Mouse (Mus musculus): ENCODE data around the gene Tubb3. TPM values are rescaled to one million over a fixed set of nuclear protein-coding genes. Genes with fewer than 3 reads are reported as not detected.
"Not testable (repeated sequence)": the region's sequence is repeated elsewhere in the genome, so short reads cannot be mapped to it uniquely, and the experiment has no call there.

Tubb3 gene
- polyA plus RNA-seq, 1 experiment from 2014 or later = 6.1 TPM

GRCm38 (mm10) chr8:123451747-123452146 is 40.5 kb downstream of the Tubb3 start:
- H3K27ac ChIP-seq (replicated peaks in 1 of 2; ENCODE audit: control insufficient read depth in 1 of 2, insufficient read depth in 1 of 2, low read depth in 2 of 2, low read length in 2 of 2); H3K4me1 ChIP-seq (ENCODE audit: control insufficient read depth in 2 of 2, insufficient read depth in 2 of 2, low read length in 2 of 2); H3K9ac ChIP-seq (ENCODE audit: low read length); ATAC-seq (ENCODE audit: insufficient number of reproducible peaks, insufficient read depth, low FRiP score, low read depth); H3K27me3 ChIP-seq (ENCODE audit: control insufficient read depth, insufficient read depth, low read length); H3K4me3 ChIP-seq (ENCODE audit: control insufficient read depth in 1 of 2, insufficient read depth in 1 of 2, low read depth in 1 of 2, low read length in 2 of 2); H3K9me3 ChIP-seq (ENCODE audit: control insufficient read depth, low read length); H3K4me2 ChIP-seq (ENCODE audit: low read length): not testable (repeated sequence)
- peaks cover 67% of the 10 kb centered on the region for H3K36me3 ChIP-seq (ENCODE audit: control insufficient read depth, insufficient read depth, low read length)
- 94% methylated on average over 12 of the region's 12 CpGs for WGBS

- H3K36me3 ChIP-seq (ENCODE audit: control insufficient read depth, insufficient read depth, low read length) = peaks cover 68% of the 10 kb centered on the region
- H3K27me3 ChIP-seq (ENCODE audit: control insufficient read depth, insufficient read depth, low read length) = no peaks in the 10 kb centered on the region
- 64% methylated on average over 4 of the region's 4 CpGs for WGBS
- no peak overlapping the region for H3K4me3 ChIP-seq (ENCODE audit: control insufficient read depth in 1 of 2, insufficient read depth in 1 of 2, low read depth in 1 of 2, low read length in 2 of 2)
- ATAC-seq (ENCODE audit: insufficient number of reproducible peaks, insufficient read depth, low FRiP score, low read depth) = no peak
- no peak overlapping the region for H3K27ac ChIP-seq (replicated peaks in 1 of 2; ENCODE audit: control insufficient read depth in 1 of 2, insufficient read depth in 1 of 2, low read depth in 2 of 2, low read length in 2 of 2)
- H3K9me3 ChIP-seq (ENCODE audit: control insufficient read depth, low read length) = no peaks in the 10 kb centered on the region
- H3K4me1 ChIP-seq (ENCODE audit: control insufficient read depth in 2 of 2, insufficient read depth in 2 of 2, low read length in 2 of 2) = peaks cover 4 to 5% of the 10 kb centered on the region in 2 experiments; a peak in 3 of 4 replicates
- no peak overlapping the region for H3K4me2 ChIP-seq (ENCODE audit: low read length)
- no peak overlapping the region for H3K9ac ChIP-seq (ENCODE audit: low read length)
Measured at GRCm38 (mm10) chr8:123452149-123452548, 40.9 kb downstream of the Tubb3 start.

DNA sequence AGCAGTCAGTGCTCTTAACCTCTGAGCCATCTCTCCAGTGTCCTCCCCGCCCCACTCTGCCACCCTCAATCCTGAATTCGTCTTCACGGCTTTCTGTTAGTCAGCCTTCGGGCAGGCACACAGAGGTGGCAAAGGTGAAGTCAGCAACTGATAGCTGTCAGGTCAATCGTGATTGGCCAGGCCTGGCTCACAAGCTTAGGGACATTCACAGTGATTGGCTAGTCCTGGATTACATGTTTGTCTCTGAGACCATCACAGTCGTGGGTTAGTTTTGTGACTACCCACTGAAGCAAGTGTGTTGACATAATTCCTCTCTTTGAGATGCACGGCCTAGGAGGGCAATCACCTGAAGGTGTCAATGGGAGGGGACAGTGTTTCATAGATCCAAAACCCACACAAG is 42.1 kb downstream of the Tubb3 start:
- 72% methylated on average over 7 of the region's 7 CpGs for WGBS
- Histone ChIP-seq H3K9me3 (ENCODE audit: control insufficient read depth, low read length) (no peaks in the 10 kb centered on the region), H3K36me3 (ENCODE audit: control insufficient read depth, insufficient read depth, low read length) (peaks cover 78% of the 10 kb centered on the region), H3K4me1 (ENCODE audit: control insufficient read depth in 2 of 2, insufficient read depth in 2 of 2, low read length in 2 of 2) (no peaks in the 10 kb centered on the region), H3K4me2 (ENCODE audit: low read length) (no peak overlapping the region), H3K9ac (ENCODE audit: low read length) (no peak overlapping the region), H3K27me3 (ENCODE audit: control insufficient read depth, insufficient read depth, low read length) (no peaks in the 10 kb centered on the region), H3K4me3 (ENCODE audit: control insufficient read depth in 1 of 2, insufficient read depth in 1 of 2, low read depth in 1 of 2, low read length in 2 of 2) (no peak overlapping the region), H3K27ac (replicated peaks in 1 of 2; ENCODE audit: control insufficient read depth in 1 of 2, insufficient read depth in 1 of 2, low read depth in 2 of 2, low read length in 2 of 2) (no peak overlapping the region)
- ATAC-seq (ENCODE audit: insufficient number of reproducible peaks, insufficient read depth, low FRiP score, low read depth) = no peak

DNA sequence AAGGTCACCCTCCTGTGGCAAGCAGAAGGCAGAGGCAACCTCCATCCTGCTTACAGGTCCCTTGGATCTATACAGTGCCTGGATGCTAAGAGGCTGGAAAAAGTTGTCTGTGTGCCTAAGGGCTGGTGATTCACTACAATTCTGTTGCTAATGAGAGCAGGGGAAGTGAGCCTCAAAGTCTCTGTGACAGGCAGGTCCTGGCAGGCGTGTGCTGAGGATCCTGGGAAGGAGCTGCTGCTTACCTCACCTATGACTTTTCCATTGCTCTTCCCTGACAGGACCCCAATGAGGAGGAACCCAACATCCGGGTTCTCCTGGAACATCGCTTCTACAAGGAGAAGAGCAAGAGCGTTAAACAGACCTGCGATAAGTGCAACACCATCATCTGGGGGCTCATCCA is 42.7 kb downstream of the Tubb3 start:
- 82% methylated on average over 5 of the region's 5 CpGs for WGBS
- no peak overlapping the region for H3K4me2 ChIP-seq (ENCODE audit: low read length)
- peaks cover 84% of the 10 kb centered on the region for H3K36me3 ChIP-seq (ENCODE audit: control insufficient read depth, insufficient read depth, low read length)

GRCm38 (mm10) chr8:123454559-123454958 is 43.3 kb downstream of the Tubb3 start:
- Histone ChIP-seq H3K4me2 (ENCODE audit: low read length) (no peak overlapping the region), H3K27ac (replicated peaks in 1 of 2; ENCODE audit: control insufficient read depth in 1 of 2, insufficient read depth in 1 of 2, low read depth in 2 of 2, low read length in 2 of 2) (no peak overlapping the region), H3K36me3 (ENCODE audit: control insufficient read depth, insufficient read depth, low read length) (peaks cover 86% of the 10 kb centered on the region), H3K4me3 (ENCODE audit: control insufficient read depth in 1 of 2, insufficient read depth in 1 of 2, low read depth in 1 of 2, low read length in 2 of 2) (no peak overlapping the region), H3K27me3 (ENCODE audit: control insufficient read depth, insufficient read depth, low read length) (no peaks in the 10 kb centered on the region), H3K4me1 (ENCODE audit: control insufficient read depth in 2 of 2, insufficient read depth in 2 of 2, low read length in 2 of 2) (no peaks in the 10 kb centered on the region), H3K9me3 (ENCODE audit: control insufficient read depth, low read length) (no peaks in the 10 kb centered on the region), H3K9ac (ENCODE audit: low read length) (no peak overlapping the region)
- ATAC-seq (ENCODE audit: insufficient number of reproducible peaks, insufficient read depth, low FRiP score, low read depth) = no peak
- 89% methylated on average over 6 of the region's 6 CpGs for WGBS

More for the DNA sequence above, 42.7 kb downstream of the Tubb3 start:
- Histone ChIP-seq H3K4me1 (ENCODE audit: control insufficient read depth in 2 of 2, insufficient read depth in 2 of 2, low read length in 2 of 2) (no peaks in the 10 kb centered on the region), H3K4me3 (ENCODE audit: control insufficient read depth in 1 of 2, insufficient read depth in 1 of 2, low read depth in 1 of 2, low read length in 2 of 2) (no peak overlapping the region), H3K9ac (ENCODE audit: low read length) (no peak overlapping the region), H3K27me3 (ENCODE audit: control insufficient read depth, insufficient read depth, low read length) (no peaks in the 10 kb centered on the region), H3K9me3 (ENCODE audit: control insufficient read depth, low read length) (no peaks in the 10 kb centered on the region), H3K27ac (replicated peaks in 1 of 2; ENCODE audit: control insufficient read depth in 1 of 2, insufficient read depth in 1 of 2, low read depth in 2 of 2, low read length in 2 of 2) (no peak overlapping the region)
- no peak for ATAC-seq (ENCODE audit: insufficient number of reproducible peaks, insufficient read depth, low FRiP score, low read depth)

GRCm38 (mm10) chr8:123463651-123464050 is 52.4 kb downstream of the Tubb3 start:
- Histone ChIP-seq H3K27ac (replicated peaks in 1 of 2; ENCODE audit: control insufficient read depth in 1 of 2, insufficient read depth in 1 of 2, low read depth in 2 of 2, low read length in 2 of 2) (no peak overlapping the region), H3K9ac (ENCODE audit: low read length) (no peak overlapping the region), H3K9me3 (ENCODE audit: control insufficient read depth, low read length) (no peaks in the 10 kb centered on the region), H3K4me3 (ENCODE audit: control insufficient read depth in 1 of 2, insufficient read depth in 1 of 2, low read depth in 1 of 2, low read length in 2 of 2) (no peak overlapping the region), H3K27me3 (ENCODE audit: control insufficient read depth, insufficient read depth, low read length) (no peaks in the 10 kb centered on the region), H3K4me2 (ENCODE audit: low read length) (no peak overlapping the region), H3K36me3 (ENCODE audit: control insufficient read depth, insufficient read depth, low read length) (peaks cover 48% of the 10 kb centered on the region), H3K4me1 (ENCODE audit: control insufficient read depth in 2 of 2, insufficient read depth in 2 of 2, low read length in 2 of 2) (no peaks in the 10 kb centered on the region)
- 85% methylated on average over 4 of the region's 4 CpGs for WGBS
- no peak for ATAC-seq (ENCODE audit: insufficient number of reproducible peaks, insufficient read depth, low FRiP score, low read depth)

DNA sequence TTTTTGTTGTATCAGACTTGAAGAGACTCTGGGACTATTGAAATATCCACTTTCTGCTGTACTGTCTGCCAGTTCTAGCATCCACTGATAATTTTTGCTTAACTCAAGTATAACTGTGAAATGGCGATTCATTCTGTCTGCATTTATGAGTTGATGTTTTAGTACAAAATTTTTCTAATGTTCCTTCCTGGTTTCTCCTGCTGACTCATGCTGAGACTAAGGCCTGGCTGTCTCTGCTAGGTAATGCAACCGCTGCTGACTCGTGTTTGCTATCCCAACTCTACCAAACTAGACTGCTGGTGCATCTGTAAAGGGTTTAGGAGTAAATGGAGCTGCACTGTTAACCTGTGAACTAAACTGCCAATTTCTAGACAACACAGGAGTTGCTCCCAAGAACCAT is 56.3 kb downstream of the Tubb3 start:
- ATAC-seq (ENCODE audit: insufficient number of reproducible peaks, insufficient read depth, low FRiP score, low read depth) = no peak
- H3K36me3 ChIP-seq (ENCODE audit: control insufficient read depth, insufficient read depth, low read length) = peaks cover 11% of the 10 kb centered on the region
- no peaks in the 10 kb centered on the region for H3K9me3 ChIP-seq (ENCODE audit: control insufficient read depth, low read length)
- H3K27ac ChIP-seq (replicated peaks in 1 of 2; ENCODE audit: control insufficient read depth in 1 of 2, insufficient read depth in 1 of 2, low read depth in 2 of 2, low read length in 2 of 2) = no peak overlapping the region
- no peaks in the 10 kb centered on the region for H3K4me1 ChIP-seq (ENCODE audit: control insufficient read depth in 2 of 2, insufficient read depth in 2 of 2, low read length in 2 of 2)
- H3K27me3 ChIP-seq (ENCODE audit: control insufficient read depth, insufficient read depth, low read length) = peaks cover 4% of the 10 kb centered on the region; the same call in 1 of the 2 replicates
- 64% methylated on average over 3 of the region's 3 CpGs for WGBS
- H3K4me2 ChIP-seq (ENCODE audit: low read length) = no peak overlapping the region
- H3K4me3 ChIP-seq (ENCODE audit: control insufficient read depth in 1 of 2, insufficient read depth in 1 of 2, low read depth in 1 of 2, low read length in 2 of 2) = no peak overlapping the region
- H3K9ac ChIP-seq (ENCODE audit: low read length) = no peak overlapping the region

Data from heart, embryonic 14.5 days (tissue).